Mouse (Mus musculus) embryo, embryonic 10.5 days (tissue): ENCODE measurements around the gene Nat14.

Source experiments
- DNase-seq: peaks from one replicate; pipeline ENCODE4 v3.0.0-alpha.2; 2015; ENCODE audit warnings: low spot score

The Nat14 gene

DNA sequence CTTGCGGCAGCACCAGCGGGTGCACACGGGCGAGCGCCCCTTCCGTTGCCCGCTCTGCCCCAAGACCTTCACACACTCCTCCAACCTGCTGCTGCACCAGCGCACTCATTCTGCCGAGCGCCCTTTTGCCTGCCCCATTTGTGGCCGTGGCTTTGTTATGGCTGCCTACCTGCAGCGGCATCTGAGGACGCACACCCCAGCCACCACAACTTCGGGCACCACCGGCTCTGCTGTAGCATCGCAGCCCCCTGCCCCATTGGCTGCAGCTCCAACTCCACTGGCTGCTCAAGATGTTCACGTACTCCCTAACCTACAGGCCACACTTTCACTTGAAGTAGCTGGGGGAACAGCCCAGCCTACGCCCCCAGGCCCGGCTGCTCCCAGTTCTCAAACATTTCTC lies 1.3 kb upstream of the Nat14 start:
- DNase-seq: no peak

- DNase-seq: no peak
Observed at GRCm38 (mm10) chr7:4920976-4921823, 628 bp upstream of the Nat14 start.

- DNase-seq: peak; percentile 92
Observed at GRCm38 (mm10) chr7:4922508-4922907, 680 bp downstream of the Nat14 start.

DNA sequence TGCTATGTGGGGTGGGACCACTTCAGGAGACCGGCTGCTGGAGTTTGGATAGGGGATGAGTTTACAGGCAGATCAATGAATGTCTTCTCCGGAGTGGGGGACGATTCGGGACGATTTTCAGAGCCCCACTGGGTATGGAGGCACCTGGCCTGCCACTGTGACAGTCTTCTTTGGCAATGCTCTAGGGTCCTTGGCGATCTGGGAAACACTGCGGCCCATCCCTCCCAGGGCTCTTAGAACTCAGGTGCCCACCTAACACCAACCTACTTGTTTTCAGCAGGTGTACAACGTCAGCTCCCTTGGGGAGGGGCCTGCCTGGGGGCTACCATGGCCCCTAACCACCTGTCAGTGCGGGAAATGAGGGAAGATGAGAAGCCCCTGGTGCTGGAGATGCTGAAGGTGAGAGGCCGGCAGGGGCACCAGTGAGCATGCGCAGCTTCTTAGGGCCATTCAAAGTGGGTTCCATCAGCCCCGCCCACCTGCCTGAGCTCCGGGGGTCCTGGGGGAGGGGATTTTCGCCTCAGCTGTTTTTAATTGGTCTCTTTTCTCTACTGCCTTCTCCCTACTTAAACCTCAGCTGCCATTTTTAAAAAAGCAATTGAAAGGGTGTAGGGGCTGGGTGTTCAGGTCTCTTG lies 1.2 kb downstream of the Nat14 start:
- peak; percentile 92 for DNase-seq

- DNase-seq: peak; percentile 60
Observed at GRCm38 (mm10) chr7:4923586-4924364, 1.9 kb downstream of the Nat14 start.

DNA sequence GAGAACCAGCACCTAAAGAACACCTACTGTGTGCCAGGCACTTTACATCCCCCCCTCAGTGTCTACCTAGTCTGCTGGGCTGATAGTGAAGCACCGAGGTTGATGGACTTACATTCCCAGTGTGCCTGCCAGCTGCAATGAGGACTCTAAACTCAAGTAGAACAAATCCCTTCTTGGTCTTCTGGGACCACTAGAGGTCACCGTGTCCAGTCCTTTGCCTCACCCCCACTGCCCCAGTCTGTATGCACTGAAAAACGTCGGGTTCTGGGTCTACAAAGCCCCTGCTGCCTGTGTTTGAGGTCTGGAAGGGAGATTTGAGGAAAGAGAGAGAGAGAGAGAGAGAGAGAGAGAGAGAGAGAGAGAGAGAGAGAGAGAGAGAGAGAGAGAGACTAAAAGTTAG lies 2.7 kb downstream of the Nat14 start:
- DNase-seq: peak; percentile 60

DNA sequence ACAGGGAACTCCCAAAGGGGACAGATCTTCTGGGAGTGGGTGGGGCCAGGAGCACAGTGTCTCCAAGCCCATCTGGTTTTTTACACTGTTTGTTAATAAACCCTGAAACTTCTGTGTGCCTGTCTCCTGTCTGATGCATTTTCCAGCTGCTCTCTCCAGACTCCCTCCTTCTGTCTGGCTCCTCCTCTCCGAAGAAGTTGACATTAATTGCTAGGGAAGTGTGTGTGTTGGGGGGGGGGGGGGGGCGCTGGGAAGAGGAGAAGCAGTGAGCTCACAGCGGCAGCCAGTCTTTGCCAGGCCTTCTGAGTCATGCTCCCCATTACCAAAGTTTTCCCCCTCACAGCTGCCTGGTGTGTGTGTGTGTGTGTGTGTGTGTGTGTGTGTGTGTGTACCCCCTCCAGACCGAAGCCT lies 3.1 kb downstream of the Nat14 start:
- peak; percentile 70 for DNase-seq

DNA sequence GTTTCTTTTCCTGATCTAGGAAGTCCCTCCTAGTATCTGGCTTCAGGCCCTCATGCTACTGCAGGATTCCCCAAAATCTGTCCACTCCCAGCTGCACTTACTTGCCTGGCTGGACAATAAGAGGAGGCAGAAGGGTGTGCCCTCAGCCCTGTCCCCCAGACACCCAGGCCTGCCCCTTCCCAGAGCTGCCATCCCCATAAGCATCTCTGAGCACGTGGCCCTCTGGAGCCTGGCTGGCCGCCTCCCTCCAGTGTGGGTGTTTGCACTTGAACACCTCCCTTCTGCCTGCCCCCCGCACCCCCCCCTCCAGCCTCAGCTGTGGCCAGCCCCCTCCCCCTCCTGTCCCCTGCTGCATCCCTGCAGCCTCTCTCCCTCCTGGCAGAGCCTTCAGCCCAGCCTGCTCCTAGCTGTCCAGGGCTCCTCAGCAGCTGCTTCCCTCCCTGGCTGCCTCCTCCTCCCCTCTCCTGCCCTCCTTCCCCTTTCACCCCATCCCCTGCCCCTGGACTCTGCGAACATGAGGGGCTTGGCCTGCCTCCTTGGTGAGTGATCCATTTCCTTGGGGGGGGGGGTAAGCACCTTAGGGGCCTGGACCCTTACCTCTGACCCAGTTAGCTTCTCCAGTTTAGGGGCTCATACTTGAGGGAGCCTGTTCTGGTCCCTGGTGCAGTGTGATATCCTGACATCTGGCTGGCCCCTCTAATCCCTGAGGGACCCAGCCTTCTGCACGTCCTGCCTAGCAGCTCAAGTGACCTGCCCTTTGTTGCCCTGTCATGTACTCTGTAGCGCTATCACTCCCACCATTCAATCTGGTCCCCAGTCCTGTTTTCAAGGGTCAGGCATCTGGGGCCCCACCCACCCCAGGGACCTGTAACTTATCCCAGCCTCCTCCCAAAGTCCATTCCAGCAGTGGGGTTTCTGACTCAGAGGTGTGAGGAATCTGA lies 3.9 kb downstream of the Nat14 start, which contains the start of gene Ssc5d:
TSS of gene Ssc5d (plus strand) at position 345 of the 941 bp plus-strand sequence.
- peak; percentile 64 for DNase-seq

DNA sequence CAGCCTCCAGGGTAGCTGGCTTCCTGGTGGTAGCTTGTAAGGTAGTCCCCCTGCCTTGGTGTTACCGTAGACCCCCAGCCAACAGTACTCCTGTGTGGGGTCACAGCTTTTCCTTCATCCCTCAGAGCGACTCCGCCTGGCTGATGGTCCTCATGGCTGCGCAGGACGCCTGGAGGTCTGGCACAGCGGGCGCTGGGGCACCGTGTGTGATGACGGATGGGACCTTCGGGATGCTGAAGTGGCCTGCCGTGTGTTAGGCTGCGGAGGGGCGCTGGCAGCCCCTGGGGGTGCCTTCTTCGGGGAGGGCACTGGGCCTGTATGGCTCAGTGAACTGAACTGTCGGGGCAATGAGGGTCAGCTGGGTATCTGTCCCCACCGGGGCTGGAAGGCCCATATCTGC lies 5.0 kb downstream of the Nat14 start:
- no peak for DNase-seq

DNA sequence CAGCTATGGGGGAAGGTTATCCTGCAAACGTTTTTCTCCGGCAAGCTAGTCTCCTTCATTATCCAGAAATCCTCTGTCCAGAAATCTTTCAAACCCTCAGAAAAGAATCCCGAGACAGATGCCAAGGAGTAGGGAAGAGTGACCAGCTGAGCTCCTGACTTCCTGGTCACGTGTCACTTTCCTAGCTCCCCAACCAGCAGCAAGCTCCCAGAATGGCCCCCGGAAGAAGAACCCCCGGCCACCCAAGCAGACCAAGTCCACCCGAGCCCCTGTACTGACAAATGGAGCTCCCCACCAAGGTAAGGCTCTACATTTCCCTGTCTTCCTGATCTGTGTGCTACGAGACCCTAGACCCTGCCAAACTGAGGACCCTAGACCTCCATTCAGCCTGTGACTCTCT lies 5.9 kb downstream of the Nat14 start:
- DNase-seq: no peak

- DNase-seq: no peak
Observed at GRCm38 (mm10) chr7:4928323-4928722, 6.5 kb downstream of the Nat14 start.

- no peak for DNase-seq
Observed at GRCm38 (mm10) chr7:4933103-4933502, 11.3 kb downstream of the Nat14 start.

DNA sequence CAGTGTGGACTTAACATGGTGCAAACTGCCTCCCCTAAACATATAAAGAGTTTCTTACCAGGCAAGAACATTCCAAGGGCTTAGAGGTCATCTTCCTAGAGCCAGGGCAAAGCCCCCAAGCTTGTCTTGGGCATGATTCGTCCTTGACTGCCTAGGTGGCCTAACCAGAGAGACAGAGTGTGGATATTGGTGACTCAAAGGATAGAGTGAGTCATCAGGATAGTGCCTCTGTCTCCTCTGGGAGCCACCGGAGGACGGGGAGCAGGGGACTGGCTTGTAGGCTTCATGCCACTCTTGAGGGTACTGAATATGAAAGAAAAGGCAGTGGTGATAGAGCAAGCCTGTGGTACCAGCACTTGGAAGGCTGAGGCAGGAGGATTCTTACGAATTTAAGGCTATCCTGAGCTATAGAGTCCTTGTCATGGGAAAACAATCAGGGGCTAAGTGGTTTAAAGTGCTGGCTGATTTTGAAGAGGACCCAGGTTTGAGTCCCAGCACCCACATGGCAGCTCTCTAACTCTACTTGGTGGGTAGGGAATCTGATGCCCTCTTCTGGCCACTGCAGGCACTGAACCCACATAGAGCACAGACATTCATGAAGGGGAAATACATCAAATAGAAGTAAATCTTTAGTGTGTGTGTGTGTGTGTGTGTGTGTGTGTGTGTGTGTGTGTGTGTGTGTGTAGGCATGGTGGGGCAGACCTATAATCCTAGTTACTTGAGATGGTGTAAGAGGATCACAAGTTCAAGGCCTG lies 12.5 kb downstream of the Nat14 start:
- no peak for DNase-seq

- DNase-seq: no peak
Observed at GRCm38 (mm10) chr7:4936832-4937231, 15.0 kb downstream of the Nat14 start.

DNA sequence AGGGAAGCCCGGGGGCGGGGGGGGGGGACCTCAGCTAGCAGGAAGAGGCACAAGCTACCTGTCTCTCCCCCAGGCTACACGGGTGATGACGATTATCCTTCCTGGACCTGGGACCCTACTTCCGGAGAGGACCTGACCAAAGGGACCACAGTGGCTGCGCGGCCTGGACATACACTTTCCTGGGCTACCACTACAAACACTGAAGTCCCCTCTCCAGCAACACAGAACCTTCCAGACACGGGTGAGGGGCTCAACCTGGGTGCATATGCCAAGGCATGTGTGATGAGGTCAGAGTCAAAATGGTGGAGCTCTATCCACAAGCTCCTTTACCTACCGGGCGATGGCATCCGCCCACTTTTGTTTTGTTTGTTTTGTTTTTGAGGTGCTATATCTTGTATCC lies 15.6 kb downstream of the Nat14 start:
- no peak for DNase-seq

DNA sequence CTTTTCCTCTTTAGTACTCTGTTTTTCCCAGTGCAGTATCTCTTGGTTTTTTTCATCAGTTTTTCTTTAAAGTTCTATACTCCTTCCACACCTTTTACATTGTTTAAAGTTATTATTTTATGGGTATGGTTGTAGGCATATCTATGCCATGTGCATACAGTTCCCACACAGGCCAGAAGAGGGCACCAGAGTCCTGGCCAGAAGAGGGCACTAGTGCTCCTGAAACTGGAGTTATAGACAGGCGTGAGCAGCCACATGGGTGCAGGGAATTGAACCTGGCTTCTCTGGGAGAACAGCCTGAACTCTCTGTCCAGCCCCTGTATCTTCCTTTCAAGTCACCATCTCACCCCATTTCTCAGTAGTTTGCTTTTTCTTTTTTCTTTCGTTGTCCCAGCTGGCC lies 16.6 kb downstream of the Nat14 start:
- DNase-seq: peak; percentile 81

GRCm38 (mm10) chr7:4940068-4940479 lies 18.2 kb downstream of the Nat14 start:
- peak; percentile 89 for DNase-seq

DNA sequence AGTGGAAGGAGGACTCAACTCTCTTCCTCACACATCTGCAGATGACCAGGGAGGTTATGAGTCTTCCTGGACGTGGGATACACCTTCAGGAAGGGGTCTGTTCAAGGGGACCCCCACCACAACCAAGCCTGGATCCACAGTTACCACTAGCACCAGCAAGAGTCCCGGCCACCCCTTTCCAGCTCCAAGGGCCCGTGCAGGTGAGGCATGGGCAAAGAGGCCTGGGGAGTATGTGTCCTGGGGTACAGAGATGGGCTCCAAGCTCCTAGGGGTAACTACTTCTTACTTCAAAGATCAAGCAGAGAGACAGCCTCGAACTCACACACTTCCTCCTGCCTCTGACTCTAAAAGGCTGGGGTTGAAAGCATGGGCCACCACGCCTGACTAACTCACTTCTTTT lies 20.8 kb downstream of the Nat14 start:
- DNase-seq: no peak

GRCm38 (mm10) chr7:4943223-4943815 lies 21.5 kb downstream of the Nat14 start:
- DNase-seq: peak; percentile 95

DNA sequence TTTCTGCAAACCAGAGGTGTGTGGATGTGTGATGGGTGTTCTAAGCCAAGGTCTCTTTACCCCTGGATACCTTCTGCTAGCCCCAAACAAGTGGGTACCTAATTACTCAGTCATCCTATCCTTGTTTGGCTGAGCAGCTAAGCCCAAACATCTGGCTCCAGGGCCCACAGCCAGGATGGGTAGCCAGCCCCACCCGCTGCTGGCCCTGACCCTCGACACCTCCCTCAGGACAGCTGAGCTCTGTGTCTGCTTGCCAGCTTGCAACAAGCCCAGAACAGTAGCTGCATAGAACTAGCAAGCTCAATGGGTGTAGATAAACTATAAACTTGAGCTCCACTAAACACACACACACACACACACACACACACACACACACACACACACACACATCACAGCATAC lies 26.0 kb downstream of the Nat14 start:
- no peak for DNase-seq
